Mouse (Mus musculus) layer of hippocampus, adult 18-20 months (tissue): Measurements from ENCODE around the gene Hdgfl2. TPM values are rescaled to one million over a fixed set of nuclear protein-coding genes. Genes with fewer than 3 reads are reported as not detected.

ENCODE experiments used
- DNase-seq, 2 experiments: peaks; one replicate each; pipeline ENCODE4 v3.0.0; 2022; ENCODE audit warnings: low spot score in 2 of 2
- total RNA-seq, 2 experiments: library from RNA; stranded (reverse); gene quantifications; 2 replicates each; pipeline ENCODE4 v1.2.3; 2021

Hdgfl2 gene
- total RNA-seq, 2 experiments from 2014 or later, result 105 to 107 TPM

DNA sequence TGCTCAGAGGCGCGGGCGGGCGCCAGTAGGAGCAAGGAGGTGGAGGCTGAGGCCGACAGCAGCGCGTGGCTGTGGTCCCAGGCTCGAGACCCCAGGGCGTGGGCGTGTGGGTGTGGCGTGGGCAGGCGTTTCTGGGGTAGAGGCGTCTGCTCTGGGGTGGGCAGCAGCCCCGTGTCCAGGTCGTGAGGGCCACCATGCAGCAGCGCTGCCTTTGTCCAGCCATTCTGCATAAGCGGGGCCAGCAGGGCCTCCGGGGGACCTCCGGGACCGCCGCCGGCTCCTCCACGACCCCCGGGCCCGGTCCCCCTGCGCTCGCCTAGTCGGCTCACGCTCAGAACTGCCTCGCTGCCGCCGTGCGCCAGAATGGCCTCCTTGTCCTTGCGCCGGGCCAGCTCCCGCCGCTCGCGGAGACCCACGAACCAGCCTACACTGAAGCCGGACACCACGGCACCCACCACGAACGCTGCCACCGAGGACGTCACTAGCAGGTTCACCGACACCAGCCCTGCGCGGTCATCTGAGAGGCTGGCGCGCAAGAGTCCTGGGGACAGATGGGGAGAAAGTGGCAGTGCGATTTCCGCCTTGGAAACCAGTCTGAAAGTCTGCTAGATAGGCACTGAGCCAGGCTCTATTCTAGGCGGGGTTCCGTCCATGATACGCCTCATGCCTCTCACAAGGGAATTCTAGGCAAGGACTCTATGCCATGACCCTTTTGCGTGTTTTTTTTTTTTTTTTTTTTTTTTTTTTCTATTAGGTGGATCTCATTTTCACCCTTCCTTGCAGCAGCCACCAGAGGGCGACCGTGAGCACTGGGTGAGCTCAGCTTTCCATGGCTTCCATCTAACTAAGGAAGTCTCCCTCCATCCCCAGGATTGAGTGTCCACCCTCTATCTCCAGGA lies 45.2 kb downstream of the Hdgfl2 start:
- DNase-seq, result no peak

GRCm38 (mm10) chr17:56125276-56125630 lies 45.8 kb downstream of the Hdgfl2 start:
- DNase-seq, result no peak

GRCm38 (mm10) chr17:56126175-56126574 lies 46.7 kb downstream of the Hdgfl2 start:
- DNase-seq, result no peak

DNA sequence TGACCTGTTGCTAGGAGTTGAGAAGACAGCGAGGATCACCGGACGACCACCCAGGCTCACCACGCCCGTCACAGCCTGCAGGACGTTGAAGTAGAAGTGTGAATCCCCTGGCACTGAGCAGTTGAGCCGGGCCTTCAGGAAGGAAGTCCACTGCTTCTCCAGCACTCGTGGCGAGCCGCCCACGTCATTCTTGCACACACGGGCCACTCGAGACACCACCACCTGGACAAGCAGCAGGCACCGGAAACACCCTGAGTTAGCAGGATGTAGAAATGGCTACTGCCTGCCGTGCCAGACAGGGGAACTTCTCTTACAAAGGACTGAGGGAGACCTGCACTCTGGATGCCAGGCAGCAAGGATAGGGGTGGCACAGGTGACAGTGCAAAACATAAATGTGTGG lies 48.8 kb downstream of the Hdgfl2 start:
- DNase-seq, result no peak

GRCm38 (mm10) chr17:56131136-56131535 lies 51.7 kb downstream of the Hdgfl2 start:
- no peak for DNase-seq

DNA sequence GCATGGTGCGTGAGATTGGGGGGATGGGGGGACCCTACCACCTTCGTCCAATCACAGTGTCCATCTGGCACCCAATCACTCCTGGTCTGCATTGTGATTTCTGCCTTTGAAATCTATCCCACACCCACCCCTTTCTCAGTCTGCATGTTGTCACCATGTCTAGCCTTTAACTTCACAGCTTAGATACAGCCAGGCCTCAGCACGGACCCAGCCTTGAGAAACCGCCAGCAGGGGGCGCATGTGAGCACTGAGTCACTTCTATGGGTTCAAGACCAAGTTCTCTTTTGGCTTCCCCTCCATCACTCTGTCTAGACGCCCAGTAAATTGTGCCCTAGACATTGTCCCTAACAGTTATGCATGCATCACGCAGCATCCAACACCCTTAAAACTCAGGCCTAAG lies 52.4 kb downstream of the Hdgfl2 start:
- peak in 1 of 2 experiments; percentile 74 for DNase-seq

DNA sequence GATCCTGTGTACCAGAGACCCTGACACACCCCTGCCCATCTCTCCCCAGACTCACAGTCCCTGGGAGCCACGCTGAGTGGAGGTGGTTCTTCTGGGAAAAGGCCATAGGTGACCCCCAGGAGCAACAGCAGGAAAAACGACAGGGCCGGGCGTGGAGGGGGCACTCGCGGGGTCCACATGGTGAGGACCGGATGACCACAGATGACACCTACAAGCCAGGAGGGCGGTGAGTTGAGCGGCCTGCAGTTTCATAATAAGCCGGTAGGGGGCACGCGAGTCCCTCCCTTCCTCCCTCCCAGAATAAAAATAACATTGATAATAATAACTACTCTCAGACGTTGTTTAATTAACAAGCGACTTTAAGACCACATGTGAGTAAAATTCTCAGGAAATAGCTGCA lies 53.2 kb downstream of the Hdgfl2 start:
- DNase-seq, result peak in 1 of 2 experiments; percentile 69

DNA sequence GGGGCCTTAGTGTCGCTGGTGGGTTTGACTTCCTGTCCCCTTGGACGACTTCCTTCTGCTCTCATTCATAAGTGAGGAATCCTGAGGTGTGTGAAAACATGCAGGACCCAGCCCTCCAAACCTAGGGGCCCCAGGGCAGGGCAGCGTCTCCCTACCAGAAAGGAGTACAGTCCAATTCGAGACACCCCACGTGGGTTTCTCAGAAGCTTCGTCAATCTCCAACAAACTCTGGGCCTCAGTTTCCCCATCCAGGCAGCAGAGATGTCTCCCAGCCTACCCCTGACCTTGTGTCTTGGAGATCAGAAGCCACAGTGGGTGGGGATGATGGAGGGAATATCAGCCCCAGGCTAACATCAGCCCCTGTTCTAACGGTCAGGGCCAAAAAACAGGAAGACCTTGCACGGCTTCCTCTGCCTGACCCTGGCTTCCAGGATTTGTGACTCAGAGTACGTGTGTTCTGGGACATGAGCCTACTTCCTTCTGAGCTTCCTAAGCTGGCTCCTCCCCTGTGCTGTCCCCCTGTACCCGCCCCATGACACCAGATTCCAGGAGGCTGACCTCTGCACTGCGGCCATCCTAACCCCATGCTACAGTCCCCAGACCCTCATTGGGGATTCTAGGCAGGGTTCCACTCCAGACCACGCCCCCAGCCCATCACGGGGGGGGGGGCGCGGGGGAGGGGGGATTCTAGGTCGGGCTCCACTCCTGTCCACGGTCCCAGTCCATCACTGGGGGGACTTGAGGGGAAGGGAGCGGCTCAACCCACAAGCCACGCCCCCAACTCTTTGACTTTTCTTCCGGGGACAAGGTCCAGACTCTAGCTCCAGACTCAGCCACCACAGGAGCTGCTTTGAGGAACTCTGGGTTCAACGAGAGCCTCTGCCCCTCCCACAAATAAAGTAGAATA lies 54.3 kb downstream of the Hdgfl2 start:
- no peak for DNase-seq

DNA sequence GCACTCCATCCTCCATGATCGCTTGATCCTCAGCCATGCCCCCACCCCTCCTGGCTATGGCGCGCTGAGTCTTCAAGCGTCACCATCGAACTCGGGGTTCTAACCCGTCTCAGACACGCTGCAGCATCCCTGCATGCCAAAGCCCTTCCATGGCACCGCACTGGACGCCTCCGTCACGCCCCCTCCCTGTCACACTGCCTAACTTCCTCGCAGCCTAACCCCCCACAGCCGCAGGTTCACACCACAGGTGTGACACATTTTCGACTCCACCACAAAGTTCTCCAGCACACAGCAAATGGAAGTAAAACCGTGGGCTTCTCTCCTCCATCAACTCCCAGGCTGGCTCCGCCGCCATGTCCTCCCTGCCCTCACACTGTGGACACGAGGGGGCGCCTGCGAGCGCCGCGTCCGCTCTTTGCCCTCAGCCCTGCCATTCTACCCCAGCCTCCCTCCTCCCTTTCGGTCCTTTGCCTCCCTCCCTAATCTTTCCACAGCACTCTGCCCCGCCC lies 55.1 kb downstream of the Hdgfl2 start:
- peak in 1 of 2 experiments; percentile 64 for DNase-seq

GRCm38 (mm10) chr17:56136558-56136957 lies 57.1 kb downstream of the Hdgfl2 start:
- DNase-seq, result no peak

- DNase-seq, result no peak
These were observed 58.6 kb downstream of the Hdgfl2 start for GRCm38 (mm10) chr17:56137839-56138613.

DNA sequence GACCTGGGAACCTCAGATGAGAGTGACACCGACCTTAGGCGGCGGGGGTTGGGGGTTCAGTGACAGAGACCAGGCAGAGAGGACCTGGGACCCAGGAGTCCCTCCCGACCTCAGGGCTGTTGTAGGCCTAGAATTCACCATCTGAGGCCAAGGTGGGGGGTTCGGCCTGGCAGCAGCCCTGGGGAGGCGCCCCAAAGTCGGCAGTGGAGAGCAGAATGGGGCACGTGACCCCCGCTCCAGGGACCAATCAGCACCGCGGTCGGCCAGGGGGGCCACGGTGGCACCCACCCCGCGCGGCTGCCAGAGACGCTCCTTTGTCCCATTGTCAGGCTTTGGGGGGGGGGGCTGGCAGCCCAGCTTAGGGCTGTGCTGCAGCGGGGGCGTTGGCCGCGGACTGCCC lies 59.9 kb downstream of the Hdgfl2 start:
- DNase-seq, result peak in 1 of 2 experiments; percentile 51

DNA sequence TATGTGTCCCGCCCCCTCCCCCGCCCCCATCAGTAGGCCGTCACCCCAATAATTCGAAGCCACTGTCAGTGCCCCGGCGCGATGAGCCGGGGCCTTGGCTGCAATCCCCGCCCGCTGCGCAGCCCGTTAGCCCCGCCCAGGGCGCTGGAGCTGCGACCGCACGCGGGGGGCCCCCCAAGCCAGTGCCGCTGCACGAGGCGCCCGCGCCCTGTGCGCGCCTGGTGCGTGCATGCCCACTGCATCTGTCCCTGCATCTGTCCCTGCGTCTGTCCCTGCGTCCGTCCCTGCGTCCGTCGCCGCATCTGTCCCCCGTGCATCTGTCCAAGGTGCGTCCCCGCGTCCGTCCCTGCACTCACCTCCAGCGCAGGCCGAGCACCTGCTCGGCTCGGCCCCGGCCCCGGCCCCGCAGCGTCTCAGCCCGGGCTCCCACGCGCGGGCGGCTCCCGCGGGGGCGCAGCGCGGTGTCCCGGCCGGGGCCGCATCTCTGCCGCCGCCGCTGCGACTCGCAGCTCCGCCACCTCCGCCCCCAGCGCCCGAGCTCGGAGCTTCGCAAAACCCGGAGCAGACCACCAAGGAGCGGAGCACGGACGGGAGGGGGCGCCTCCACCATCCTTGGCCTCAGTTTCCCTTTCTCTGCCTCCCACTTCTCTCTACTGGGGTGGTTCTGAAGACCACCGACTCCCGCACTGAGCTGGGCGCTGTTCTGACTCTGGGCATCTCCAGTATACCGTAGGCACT lies 60.6 kb downstream of the Hdgfl2 start, which contains the start of gene Sema6b:
Sema6b (minus strand) TSS at position 486 of the 738 bp plus-strand sequence.
- peak; percentile 72 to 79 for DNase-seq

DNA sequence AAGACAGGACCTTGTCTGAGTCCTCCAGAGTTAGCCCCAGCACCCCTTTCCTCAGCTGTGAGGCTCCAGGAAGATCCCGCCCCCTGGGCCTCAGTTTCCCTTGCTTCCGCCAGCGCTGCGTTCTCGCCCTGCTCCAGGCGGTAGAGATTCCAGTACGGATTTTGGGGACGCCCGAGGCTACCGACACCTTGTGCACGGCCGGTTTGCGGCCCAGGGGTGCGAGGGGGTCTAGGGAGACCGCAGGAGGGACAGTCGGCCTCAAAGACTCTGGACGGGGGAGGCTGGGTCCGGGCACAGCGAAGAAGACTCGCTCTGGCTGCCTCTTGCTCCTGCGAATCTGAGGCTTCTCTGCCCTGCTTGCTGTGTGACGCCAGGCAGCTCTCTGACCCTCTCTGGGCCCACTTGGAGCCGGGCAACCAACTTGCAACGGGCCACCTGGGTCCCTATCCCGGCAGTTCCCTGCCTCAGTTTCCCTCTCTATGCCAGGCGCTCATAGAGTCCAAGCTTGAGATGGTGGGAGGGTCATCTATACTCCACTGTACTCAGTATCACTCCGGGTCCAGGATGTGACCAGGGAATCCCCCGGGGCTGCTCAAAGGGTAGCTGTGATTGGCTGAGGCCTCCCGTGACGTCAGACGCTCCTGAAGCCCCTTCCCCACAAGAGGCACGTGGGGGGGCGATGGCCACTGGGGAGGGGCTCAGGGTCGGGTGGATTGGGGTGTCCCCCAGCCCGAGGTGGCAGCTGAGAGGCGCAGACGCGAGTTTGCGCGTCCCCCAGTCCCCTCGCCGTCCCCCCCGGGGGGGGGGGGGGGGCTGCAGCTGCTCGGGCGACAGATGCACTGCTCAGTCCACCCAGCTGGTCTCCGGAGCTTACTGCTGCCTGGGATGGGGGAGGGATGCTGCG lies 62.5 kb downstream of the Hdgfl2 start:
- peak in 1 of 2 experiments; percentile 70 for DNase-seq

DNA sequence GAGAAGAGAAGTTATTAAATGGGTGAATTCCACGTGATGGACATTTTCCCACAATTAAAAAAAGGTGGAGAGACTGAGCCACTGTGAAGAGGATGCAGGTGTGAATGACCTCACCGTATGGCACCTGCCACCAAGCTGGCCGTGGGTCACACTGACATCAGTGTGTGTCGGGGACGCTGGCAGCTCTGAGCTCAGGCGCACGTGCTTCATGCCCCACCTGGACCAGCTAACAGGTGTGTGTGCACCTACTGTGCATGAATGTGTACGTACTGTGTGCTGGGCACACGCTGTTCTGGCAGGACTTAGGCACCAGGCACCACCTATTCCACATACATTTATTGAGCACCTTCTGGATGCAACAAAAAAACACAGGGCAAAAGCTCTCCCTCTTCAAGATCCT lies 65.1 kb downstream of the Hdgfl2 start:
- DNase-seq, result no peak

DNA sequence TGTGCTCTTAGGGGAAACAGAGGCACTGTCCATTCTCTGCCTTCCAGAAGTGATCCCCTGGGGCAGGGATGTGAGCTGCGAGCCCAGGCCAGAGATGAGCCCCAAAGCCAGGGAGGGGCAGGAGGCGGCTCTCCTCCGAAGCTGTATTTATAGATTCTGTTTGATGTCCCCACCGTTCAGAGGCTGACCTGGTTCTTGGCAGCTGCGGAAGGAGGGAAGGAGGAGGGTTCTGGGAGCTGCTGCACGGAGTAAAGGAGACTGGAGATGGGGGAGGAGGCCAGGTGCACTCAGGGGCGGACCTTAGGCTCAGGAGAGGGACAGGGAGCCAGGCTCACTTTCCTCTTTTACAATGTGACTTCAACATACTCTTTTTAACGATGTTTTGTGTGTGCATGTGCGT lies 66.7 kb downstream of the Hdgfl2 start:
- no peak for DNase-seq

DNA sequence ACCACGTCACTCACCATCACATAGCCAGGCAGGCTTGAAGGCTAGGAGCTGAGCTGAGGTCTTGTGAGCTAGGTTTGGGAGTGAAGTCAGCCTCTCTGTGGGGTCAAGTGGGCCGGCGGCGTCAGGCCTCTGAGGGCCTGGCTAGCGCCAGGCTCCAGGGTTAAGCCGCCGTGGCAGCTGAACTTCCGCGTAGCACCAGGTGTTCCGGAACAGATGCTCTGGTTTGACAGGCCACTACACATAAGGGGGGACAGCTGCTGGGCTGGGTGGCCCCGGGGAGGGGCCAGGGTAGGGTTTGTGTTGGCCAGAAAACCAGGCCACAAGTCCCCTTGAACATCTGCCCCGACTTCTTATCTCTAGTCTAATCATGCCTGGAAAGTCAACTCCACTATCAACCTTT lies 68.0 kb downstream of the Hdgfl2 start:
- DNase-seq, result no peak

DNA sequence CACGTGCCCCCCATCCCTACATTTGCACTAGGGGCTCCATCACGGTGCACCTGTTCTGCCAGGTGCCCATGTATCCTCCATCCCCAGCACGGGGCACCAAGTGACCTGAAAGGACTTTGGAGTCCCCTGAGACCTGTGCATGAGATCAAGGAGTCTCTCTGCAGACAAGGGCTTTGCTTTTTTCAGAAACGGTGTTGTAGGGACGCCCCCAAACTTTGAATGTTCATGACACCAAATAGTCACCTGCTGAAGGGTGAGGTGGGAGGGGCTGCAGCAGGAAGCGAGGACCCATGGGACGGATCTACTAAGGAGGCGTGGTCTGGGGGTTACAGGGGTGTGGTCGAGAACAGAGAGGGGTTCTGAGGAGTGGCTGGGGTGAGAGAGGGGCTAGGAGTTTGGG lies 68.8 kb downstream of the Hdgfl2 start:
- DNase-seq, result no peak
